Mouse (Mus musculus): ENCODE measurements around the gene Ppp1r12b.

- no peak for TF ChIP-seq CTCF (IDR thresholded peaks at IDR 0.05; ENCODE audit: borderline replicate concordance, control insufficient read depth, extremely low read depth, insufficient read depth, low read length, poor library complexity)
- no peak for TF ChIP-seq POLR2A (IDR thresholded peaks at IDR 0.05; ENCODE audit: control insufficient read depth, extremely low read depth, insufficient read depth, low read length, poor library complexity)
Measured at GRCm38 (mm10) chr1:134759133-134759532, 196.6 kb downstream of the Ppp1r12b start.
